Mouse (Mus musculus) CD4-positive, CD25-positive, alpha-beta regulatory T cell, adult 2 months (primary cell): ENCODE data around the gene Satb2.

Experiments
- DNase-seq: peaks from one replicate; pipeline ENCODE4 v3.0.0-alpha.2; 2012; ENCODE audit warnings: low read depth, low spot score

The Satb2 gene

DNA sequence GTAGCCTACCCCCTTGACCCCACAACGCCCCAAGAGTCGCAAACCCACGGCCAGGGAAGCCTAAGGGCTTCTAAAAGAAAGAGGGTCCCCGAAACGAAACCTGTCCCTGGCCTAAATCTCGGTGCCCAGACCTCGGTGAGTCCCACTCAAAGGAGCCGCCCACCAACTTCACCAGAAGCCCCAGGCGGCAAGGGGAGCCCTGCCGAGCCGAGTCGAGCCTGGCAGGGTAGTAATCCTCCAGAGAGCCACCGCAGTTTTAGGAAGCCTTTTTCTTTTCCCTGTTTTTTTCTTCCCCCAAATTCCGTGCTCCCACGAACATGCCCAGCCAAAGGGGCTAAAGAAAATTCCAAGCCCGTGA, 4.9 kb downstream of the Satb2 start:
- DNase-seq, result no peak

DNA sequence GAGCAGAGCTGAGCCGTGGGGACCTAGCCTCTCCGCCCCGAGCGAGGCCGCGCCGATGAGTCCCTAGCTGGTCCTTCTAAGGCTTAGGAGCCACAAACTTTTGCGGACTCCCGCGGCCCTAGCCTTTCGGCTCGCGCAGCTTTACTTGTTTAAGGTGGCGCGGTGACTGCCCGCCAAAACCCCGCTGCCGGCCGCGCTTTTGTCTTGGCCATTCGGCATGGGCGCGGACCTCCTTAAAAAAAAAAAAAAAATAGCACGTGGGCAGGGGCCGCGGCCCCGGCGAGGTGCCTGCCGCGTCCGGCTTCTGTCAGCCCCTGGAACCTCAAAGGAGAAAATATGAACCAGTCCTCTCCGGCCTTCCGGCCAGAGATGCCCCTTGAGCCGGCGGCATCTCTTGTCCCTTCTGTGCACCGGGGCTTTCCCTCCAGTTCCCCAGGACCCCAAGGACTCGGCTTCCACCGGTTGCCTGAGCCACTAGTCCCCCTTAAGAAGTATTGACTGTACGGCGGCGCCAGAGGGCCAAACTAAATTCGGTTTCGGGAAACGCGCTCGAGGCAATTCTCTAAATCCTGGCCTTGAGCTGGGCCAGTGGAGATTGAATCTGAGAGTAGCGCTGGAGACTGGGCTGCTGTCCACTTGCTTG, 5.4 kb downstream of the Satb2 start:
- peak; percentile 62 for DNase-seq

DNA sequence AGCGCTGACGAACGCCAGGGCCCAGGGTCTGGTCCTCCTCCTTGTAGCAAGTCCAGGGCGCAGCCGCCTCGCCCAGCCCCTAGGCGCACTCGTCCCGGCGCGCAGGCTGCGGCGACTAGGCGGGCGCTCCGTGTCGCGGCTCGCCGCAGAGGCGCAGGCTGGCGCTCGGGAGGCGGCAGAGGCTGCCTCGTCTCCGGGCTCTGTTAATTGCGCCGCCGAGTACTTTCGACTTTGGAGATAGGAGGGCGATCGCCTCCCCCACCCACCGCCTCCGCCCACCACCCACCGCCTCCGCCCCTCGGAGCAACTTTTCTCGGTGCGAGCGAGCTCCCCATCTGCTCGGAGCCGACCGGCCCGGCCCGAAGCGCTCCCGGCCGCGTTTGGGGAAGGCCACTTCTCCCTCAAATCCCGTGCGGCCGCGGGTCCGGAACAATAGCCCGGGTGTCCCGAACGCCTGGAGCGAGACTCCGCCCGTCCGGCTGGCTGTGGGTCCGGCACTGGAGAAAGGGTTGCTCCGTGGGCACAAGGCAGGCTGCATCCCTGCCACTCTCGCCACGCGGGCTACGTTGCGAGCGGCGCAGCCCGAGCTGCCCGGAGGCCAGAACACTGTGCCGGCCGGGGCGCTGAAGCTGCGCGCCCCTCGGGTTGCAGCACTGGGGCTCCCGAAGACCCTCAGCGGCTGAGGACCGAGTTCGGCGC, 6.0 kb downstream of the Satb2 start:
- DNase-seq, result peak; percentile 25

DNA sequence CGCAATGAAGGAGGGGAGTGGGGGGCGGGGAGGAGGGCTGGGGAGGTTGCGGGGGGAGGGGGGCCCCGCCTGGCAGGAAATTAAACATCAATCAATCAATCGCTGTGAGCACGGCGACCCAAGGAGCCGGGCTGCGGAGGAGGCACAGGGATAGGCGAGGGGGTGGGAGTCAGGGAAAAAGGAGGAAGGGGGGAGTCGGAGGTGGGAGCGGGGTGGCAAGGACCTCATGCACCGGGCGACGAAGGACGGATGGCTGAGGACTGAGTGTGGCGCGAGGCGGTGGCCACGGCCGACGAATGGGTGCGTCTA, 6.6 kb downstream of the Satb2 start:
- no peak for DNase-seq

DNA sequence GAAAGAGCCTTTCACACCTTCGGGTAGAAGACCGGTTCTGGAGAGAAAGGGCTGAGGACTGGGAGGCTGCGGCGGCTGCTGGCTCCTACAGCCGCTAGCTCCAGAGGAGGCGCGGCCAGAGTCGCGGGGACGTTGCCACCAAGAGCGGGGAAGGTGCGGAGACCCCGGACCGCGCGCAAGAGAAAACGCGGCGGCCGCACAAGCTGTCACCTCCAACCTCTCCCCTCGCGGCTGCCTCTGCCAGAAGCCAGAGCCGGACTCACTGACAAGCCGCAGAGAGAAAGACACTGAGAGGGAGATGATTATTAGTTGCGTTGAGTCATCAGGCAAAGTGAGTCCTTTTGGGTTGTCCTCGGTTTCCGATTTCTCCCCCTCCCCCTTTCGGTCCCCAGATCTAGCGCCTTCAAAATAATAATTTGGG, 7.0 kb downstream of the Satb2 start:
- no peak for DNase-seq

- no peak for DNase-seq
Measured at GRCm38 (mm10) chr1:56970740-56971141, 7.7 kb downstream of the Satb2 start.

- DNase-seq, result no peak
Measured at GRCm38 (mm10) chr1:56969364-56970360, 8.8 kb downstream of the Satb2 start.

DNA sequence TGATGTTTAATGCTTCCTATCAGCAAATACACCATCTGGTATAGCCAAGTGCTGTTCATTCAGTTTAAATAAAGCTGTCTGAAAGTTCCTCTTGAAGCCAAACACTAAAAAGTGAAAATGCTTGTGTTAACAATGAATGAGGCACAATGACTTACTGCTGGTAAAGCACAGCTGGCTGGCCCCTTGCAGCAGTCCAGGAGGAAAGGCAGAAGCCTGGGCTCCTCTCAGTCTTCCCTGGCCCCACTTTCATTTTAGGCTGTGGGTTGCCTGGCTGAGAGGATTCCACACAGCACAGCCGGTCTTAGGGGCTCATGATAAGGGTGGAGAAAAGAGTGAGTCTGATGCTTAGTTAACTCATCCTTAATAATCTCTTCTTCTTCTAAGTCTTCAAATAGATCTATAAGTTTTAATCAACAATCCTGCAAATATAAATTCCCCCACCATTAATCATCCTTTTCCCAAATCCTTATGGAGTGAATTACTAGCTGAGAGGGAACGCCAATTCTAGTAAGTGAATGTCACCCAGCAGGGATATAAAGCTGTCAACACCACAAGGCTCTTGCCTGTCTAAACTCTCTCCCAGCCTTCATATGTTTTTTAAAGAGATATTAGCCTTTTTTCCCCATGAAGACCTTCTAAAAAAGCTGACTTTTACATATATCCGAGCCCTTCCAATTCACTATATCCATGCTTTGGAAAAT, 12.4 kb downstream of the Satb2 start:
- DNase-seq, result no peak

- no peak for DNase-seq
Measured at GRCm38 (mm10) chr1:56964493-56964892, 14.0 kb downstream of the Satb2 start.

- no peak for DNase-seq
Measured at GRCm38 (mm10) chr1:56963291-56963690, 15.2 kb downstream of the Satb2 start.

- DNase-seq, result no peak
Measured at GRCm38 (mm10) chr1:56958996-56959395, 19.5 kb downstream of the Satb2 start.

DNA sequence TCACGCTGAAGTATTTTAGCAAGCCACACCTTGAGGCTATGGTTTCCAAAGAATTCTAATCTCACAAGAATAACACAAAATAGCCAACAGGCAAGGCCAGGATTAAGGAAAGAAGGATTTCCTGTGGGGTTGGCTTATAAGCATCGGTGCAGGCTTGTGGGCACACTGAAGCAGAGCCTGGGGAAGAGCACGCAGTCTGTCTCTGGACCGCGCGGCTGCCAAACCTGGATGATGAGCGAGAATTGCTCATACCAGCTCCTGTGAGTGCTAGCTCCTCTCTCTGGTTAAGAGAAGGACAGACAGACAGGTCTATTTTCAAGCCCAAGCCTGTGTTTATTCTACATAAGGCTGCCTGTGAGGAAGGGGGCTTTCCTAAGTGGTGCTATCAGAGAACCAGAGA, 20.5 kb downstream of the Satb2 start:
- DNase-seq, result no peak

DNA sequence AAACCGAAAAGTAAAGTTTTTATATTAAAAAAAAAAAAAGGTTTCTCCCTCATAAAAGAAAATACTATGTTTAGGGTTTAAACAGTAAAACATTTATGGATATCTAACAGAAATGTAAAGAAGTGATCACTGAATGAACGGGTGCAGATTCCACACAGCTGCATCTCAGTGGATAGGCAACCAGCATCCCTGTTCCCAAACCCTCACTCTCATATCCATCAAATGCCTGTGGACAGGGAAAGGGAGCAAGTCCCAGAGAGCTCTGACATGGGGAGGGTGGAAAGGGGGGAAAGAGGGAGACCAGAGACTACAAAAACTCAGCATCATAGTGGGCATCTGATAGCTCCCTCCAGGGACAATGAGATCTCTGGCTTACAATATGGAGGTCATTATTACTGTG, 21.6 kb downstream of the Satb2 start:
- no peak for DNase-seq

GRCm38 (mm10) chr1:56955739-56956085, 22.7 kb downstream of the Satb2 start:
- DNase-seq, result no peak

DNA sequence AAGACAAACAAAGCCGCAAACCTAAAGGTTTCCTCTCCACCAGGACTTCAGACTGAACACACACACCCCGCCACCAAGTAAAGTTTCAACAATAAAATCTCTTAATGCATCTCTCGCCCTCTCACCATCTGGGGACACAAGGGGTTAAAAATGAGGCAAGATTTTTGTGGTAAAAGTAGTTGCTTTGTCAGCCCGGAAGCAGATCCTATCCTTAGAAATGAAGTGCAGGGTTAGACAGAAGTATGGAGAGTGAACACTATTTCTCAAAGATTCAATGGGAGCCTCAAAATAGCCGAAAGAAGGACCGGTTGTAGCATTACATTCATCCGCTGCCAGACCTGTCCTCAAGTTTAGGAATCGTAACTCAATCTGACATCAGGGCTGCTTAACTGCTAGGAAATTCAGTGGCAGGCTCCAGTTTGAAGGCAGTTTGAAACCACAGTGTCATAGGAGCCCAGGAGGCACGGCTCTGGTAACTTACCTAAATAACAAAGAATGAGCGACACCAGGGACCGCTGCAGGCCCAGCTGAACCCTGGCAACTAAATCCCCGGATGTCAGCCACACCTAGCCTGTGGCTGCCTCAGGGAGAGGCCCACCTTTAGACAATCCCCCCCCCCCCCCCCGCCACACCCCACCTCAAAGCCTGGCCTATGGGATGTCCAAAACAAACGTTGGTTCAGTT, 23.3 kb downstream of the Satb2 start:
- no peak for DNase-seq

DNA sequence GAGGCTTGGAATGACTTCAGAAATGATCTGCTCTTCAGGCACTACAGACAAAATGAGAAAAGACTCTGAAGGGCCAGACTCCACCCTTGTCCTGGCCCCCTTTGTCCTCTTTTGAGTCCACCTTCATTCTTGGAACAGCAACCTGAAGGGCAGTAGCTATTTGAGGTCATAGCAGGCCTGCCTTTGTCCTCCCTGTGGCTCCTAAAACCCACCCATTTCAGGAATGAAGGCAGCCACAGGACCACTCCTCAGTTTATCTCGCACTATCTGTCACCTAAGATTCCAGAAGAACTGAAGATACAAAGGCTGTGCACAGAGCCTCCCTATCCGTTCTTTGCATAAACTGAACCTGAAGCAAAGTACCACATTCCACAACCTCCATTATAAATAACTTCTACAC, 24.9 kb downstream of the Satb2 start:
- DNase-seq, result no peak

DNA sequence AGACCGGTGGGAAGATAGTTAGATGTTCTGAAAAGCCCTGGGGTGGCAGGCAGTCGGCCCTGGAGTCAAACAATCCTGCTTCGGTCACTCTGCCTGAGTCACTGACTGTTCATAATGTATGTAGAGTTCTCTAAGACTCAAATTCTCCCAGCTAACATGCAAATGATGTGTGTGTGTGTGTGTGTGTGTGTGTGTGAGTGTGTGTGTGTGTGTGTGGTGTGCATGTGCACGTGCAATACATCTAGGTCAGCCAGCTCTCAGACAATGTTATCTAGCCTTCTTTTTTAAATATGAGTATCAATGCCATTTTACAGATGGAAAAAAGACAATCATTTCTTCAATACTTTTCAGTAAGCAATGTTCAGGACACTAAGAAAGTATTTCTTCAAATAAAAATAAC, 26.5 kb downstream of the Satb2 start:
- DNase-seq, result no peak

GRCm38 (mm10) chr1:56951525-56951924, 26.9 kb downstream of the Satb2 start:
- no peak for DNase-seq

DNA sequence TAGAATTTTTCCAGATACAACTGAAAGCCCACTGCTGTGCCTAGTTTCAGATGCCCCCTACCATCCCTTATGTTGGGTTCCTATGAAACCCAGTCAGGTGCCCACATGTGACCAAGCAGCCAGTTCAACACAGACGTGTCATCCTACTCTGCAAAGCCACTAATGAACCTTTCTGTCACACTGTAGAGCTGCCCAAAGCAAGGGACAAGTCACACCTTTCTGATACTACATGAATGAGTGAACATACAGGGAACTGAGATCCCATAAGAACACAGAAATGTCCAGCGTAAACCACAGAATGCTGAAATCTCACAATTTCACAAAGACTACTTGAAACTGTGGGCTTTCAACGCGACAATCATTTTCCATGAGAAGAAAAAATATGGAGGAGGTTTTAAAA, 39.0 kb downstream of the Satb2 start:
- DNase-seq, result no peak

GRCm38 (mm10) chr1:56938432-56938831, 40.0 kb downstream of the Satb2 start:
- DNase-seq, result no peak

GRCm38 (mm10) chr1:56936554-56936953, 41.9 kb downstream of the Satb2 start:
- DNase-seq, result no peak

DNA sequence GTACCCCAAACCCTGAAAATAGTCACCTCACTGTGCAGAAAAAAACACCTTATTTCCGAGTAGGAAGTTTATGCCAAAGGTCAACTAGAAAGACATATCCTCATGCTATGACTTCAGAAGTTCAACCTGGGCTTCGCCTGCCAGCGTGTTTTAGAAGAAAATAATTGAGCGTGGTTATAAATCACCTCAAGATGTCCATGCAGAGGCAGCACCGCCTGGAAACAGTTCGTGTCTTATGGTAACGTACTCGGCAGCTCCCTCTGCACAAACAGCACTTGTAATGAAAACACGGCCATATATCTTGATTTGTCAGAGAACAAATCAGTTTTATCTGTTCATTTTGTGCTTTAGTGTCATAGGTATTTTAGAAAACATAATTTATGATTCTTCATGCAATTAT, 44.6 kb downstream of the Satb2 start:
- no peak for DNase-seq
